Mouse (Mus musculus): ENCODE data around the gene Clcn6.
A peak's percentile ranks its signal among the peaks of the same experiment; 100 is the strongest.

Clcn6 gene

GRCm38 (mm10) chr4:148038600-148039253 lies at the start of gene Clcn6, which contains the start of gene Mthfr:
TSS of gene Clcn6 (minus strand) at chr4:148038821.
TSS of gene Mthfr (plus strand) at chr4:148039077.
- DNase-seq (ENCODE audit: low read depth, low spot score), result peak; percentile 99

GRCm38 (mm10) chr4:148087907-148088527 lies 49.4 kb upstream of the Clcn6 start, which contains the start of gene Agtrap:
TSS of gene Agtrap (minus strand) at chr4:148088031.
- DNase-seq (ENCODE audit: low read depth, low spot score), result peak; percentile 92

- no peak for DNase-seq (ENCODE audit: low read depth, low spot score)
Observed at GRCm38 (mm10) chr4:148087091-148087906, 48.7 kb upstream of the Clcn6 start.

GRCm38 (mm10) chr4:148085907-148086305 lies 47.3 kb upstream of the Clcn6 start:
- no peak for DNase-seq (ENCODE audit: low read depth, low spot score)

- no peak for DNase-seq (ENCODE audit: low read depth, low spot score)
Observed at GRCm38 (mm10) chr4:148085131-148085906, 46.7 kb upstream of the Clcn6 start.

- peak; percentile 66 for DNase-seq (ENCODE audit: low read depth, low spot score)
Observed at GRCm38 (mm10) chr4:148084261-148084714, 45.7 kb upstream of the Clcn6 start.

- no peak for DNase-seq (ENCODE audit: low read depth, low spot score)
Observed at GRCm38 (mm10) chr4:148083176-148083899, 44.7 kb upstream of the Clcn6 start.

GRCm38 (mm10) chr4:148082257-148083044 lies 43.8 kb upstream of the Clcn6 start:
- no peak for DNase-seq (ENCODE audit: low read depth, low spot score)

GRCm38 (mm10) chr4:148081201-148081600 lies 42.6 kb upstream of the Clcn6 start:
- DNase-seq (ENCODE audit: low read depth, low spot score), result no peak

- DNase-seq (ENCODE audit: low read depth, low spot score), result no peak
Observed at GRCm38 (mm10) chr4:148080597-148080973, 42.0 kb upstream of the Clcn6 start.

- DNase-seq (ENCODE audit: low read depth, low spot score), result no peak
Observed at GRCm38 (mm10) chr4:148079944-148080596, 41.4 kb upstream of the Clcn6 start.

- no peak for DNase-seq (ENCODE audit: low read depth, low spot score)
Observed at GRCm38 (mm10) chr4:148079212-148079611, 40.6 kb upstream of the Clcn6 start.

- no peak for DNase-seq (ENCODE audit: low read depth, low spot score)
Observed at GRCm38 (mm10) chr4:148075881-148076280, 37.3 kb upstream of the Clcn6 start.

GRCm38 (mm10) chr4:148075259-148075658 lies 36.6 kb upstream of the Clcn6 start:
- DNase-seq (ENCODE audit: low read depth, low spot score), result peak; percentile 56

- DNase-seq (ENCODE audit: low read depth, low spot score), result no peak
Observed at GRCm38 (mm10) chr4:148074521-148075189, 36.0 kb upstream of the Clcn6 start.

- DNase-seq (ENCODE audit: low read depth, low spot score), result peak; percentile 67
Observed at GRCm38 (mm10) chr4:148071508-148071907, 32.9 kb upstream of the Clcn6 start.

- DNase-seq (ENCODE audit: low read depth, low spot score), result no peak
Observed at GRCm38 (mm10) chr4:148069602-148070218, 31.1 kb upstream of the Clcn6 start.

GRCm38 (mm10) chr4:148067346-148067745 lies 28.7 kb upstream of the Clcn6 start:
- DNase-seq (ENCODE audit: low read depth, low spot score), result no peak

GRCm38 (mm10) chr4:148066401-148066744 lies 27.8 kb upstream of the Clcn6 start:
- DNase-seq (ENCODE audit: low read depth, low spot score), result peak; percentile 64
